9 mouse cellular contexts compared by ENCODE assay signal in the genomic region with DNA sequence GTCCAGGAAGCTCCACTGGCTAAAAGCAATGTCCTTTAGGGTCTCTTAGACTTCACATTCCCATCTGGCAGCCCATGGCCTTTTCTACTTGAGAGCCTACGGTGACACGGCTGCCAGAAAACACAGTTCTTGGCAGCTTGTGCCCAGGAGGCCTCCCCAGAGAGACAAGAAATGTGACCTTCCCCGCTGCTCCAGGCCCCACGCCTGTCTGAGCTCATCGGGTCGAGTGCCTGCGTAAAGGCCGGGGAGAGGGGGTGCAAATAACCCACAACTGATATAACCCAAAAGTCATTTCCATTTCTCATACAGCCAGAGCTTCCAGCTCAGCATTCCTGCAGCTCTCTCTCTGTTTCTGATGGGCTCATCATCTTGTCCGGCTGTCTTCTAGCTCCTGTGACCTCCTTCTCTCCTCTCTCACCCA. TPM values are rescaled to one million over a fixed set of nuclear protein-coding genes. Genes with fewer than 3 reads are reported as not detected.
DNase-seq lines count a peak whose midpoint lies in the region; ATAC-seq and TF ChIP-seq lines count a peak whose summit lies in the region.
"Had no signal": no experiment of that assay in that cellular context is flagged by ENCODE, and none has a peak within 500 bp of the region (broad histone marks: within the 10 kb centered on the region; RNA-seq: fewer than 3 reads in every experiment).

No protein-coding gene starts in this region.

- DNase-seq in heart, adult 11 months: peak; percentile 98
- DNase-seq in NIH3T3 (ENCODE audit: low read depth): peak; percentile 77
- peak; percentile 86 for DNase-seq in gastrocnemius, postnatal 25 days
- DNase-seq in limb, embryonic 14.5 days (ENCODE audit: low spot score): no peak
- no peak for DNase-seq in yolk sac, embryonic 10.5 days (ENCODE audit: low spot score)
- DNase-seq in embryo, embryonic 9.5 days (ENCODE audit: extremely low spot score): no peak

- 0 out of 2 replicates have a peak, but pooled peaks cover 4% of the 10 kb centered on the region for H3K27me3 ChIP-seq in heart, embryonic 12.5 days (replicated peaks)
- H3K27me3 ChIP-seq in limb, embryonic 14.5 days (ENCODE audit: control insufficient read depth, insufficient read depth, low read length): no peaks in the 10 kb centered on the region

- H3K9me3 ChIP-seq in heart, embryonic 12.5 days (replicated peaks): no peaks in the 10 kb centered on the region
- H3K9me3 ChIP-seq in limb, embryonic 14.5 days (ENCODE audit: control insufficient read depth, low read length): no peaks in the 10 kb centered on the region

- peaks cover 39% of the 10 kb centered on the region for H3K4me1 ChIP-seq in heart, embryonic 12.5 days (replicated peaks)
- peaks cover 43% of the 10 kb centered on the region for H3K4me1 ChIP-seq in limb, embryonic 14.5 days (ENCODE audit: control insufficient read depth, insufficient read depth, low read length)

- H3K27ac ChIP-seq in heart, embryonic 12.5 days (ENCODE audit: poor library complexity, severe bottlenecking): no peak overlapping the region
- H3K27ac ChIP-seq in limb, embryonic 14.5 days (replicated peaks; ENCODE audit: low read depth, low read length): 0 out of 2 replicates have a peak overlapping the region, but pooled peaks have one; percentile 19

- no peak for TF ChIP-seq POLR2A in limb, embryonic 14.5 days (IDR thresholded peaks at IDR 0.05; ENCODE audit: borderline replicate concordance, extremely low read depth, insufficient read depth, insufficient read length)

- no peak for ATAC-seq in heart, embryonic 12.5 days (ENCODE audit: insufficient number of reproducible peaks, low FRiP score)
- no peak for ATAC-seq in limb, embryonic 14.5 days (ENCODE audit: low FRiP score, low read depth)
- ATAC-seq in megakaryocyte-erythroid progenitor cell, adult 5-6 weeks (replicated peaks; ENCODE audit: low FRiP score, low TSS enrichment, poor library complexity, severe bottlenecking): no peak

- no peak overlapping the region for H3K4me3 ChIP-seq in heart, embryonic 12.5 days
- H3K4me3 ChIP-seq in limb, embryonic 14.5 days (replicated peaks; ENCODE audit: low read length): no peak overlapping the region

- H3K36me3 ChIP-seq in heart, embryonic 12.5 days: no peaks in the 10 kb centered on the region
- H3K36me3 ChIP-seq in limb, embryonic 14.5 days (ENCODE audit: control insufficient read depth, insufficient read depth, low read length): no peaks in the 10 kb centered on the region

- WGBS in heart, embryonic 12.5 days: 50% methylated on average over 9 of the region's 9 CpGs
- whole genome bisulfite sequencing in limb, embryonic 14.5 days: 36% methylated on average over 9 of the region's 9 CpGs

- H3K4me2 ChIP-seq in heart, embryonic 12.5 days: no peak overlapping the region
- H3K4me2 ChIP-seq in limb, embryonic 14.5 days (replicated peaks; ENCODE audit: low read depth, low read length, severe bottlenecking): no peak overlapping the region

- H3K9ac ChIP-seq in heart, embryonic 12.5 days: no peak overlapping the region; the same call in 1 of the 2 replicates
- H3K9ac ChIP-seq in limb, embryonic 14.5 days (ENCODE audit: low read depth, low read length, severe bottlenecking): no peak overlapping the region

RNA-seq across cellular contexts. Expression of gene Ip6k3, which starts 13.8 kb away (rescaled TPM):
- 0.18 and 0.31 TPM in 2 replicates for polyA plus RNA-seq in heart, embryonic 12.5 days (2016; fragmentation: Nextera tagmentation; extraction: Ambion mirVana)
- 10 to 100 TPM; 73.4 to 94.9 TPM for total RNA-seq in gastrocnemius, postnatal 25 days (2021)
- polyA plus RNA-seq in limb, embryonic 14.5 days (2012; rRNA removed): 0.47 and 0.55 TPM in 2 replicates
- 0.46 and 0.76 TPM in 2 replicates for polyA plus RNA-seq in limb, embryonic 14.5 days (2014; fragmentation: Nextera tagmentation; extraction: Ambion mirVana)
- not detected in 2 replicates for total RNA-seq in megakaryocyte-erythroid progenitor cell, adult 5-6 weeks (2014; fragmentation: Nextera tagmentation)
- total RNA-seq in megakaryocyte-erythroid progenitor cell, adult 5-6 weeks (2017): not detected in 2 replicates
- total RNA-seq: layer of hippocampus, postnatal 10 days had no signal

RNA-seq across cellular contexts. Expression of gene Uqcc2, which starts 20.1 kb away (rescaled TPM):
- 294 and 296 TPM in 2 replicates for polyA plus RNA-seq in heart, embryonic 12.5 days (2016; fragmentation: Nextera tagmentation; extraction: Ambion mirVana)
- total RNA-seq in gastrocnemius, postnatal 25 days (2021): 100 to 1,000 TPM; 356 to 366 TPM
- polyA plus RNA-seq in limb, embryonic 14.5 days (2012; rRNA removed): 233 and 255 TPM in 2 replicates
- 308 and 343 TPM in 2 replicates for polyA plus RNA-seq in limb, embryonic 14.5 days (2014; fragmentation: Nextera tagmentation; extraction: Ambion mirVana)
- 180 and 198 TPM in 2 replicates for total RNA-seq in megakaryocyte-erythroid progenitor cell, adult 5-6 weeks (2014; fragmentation: Nextera tagmentation)
- 177 and 204 TPM in 2 replicates for total RNA-seq in megakaryocyte-erythroid progenitor cell, adult 5-6 weeks (2017)

RNA-seq across cellular contexts. Expression of gene Lemd2, which starts 50.5 kb away (rescaled TPM):
- polyA plus RNA-seq in heart, embryonic 12.5 days (2016; fragmentation: Nextera tagmentation; extraction: Ambion mirVana): 13.7 and 16.8 TPM in 2 replicates
- 10 to 100 TPM; 18.0 to 21.8 TPM for total RNA-seq in gastrocnemius, postnatal 25 days (2021)
- polyA plus RNA-seq in limb, embryonic 14.5 days (2012; rRNA removed): 93.5 and 126 TPM in 2 replicates
- 20.0 and 21.2 TPM in 2 replicates for polyA plus RNA-seq in limb, embryonic 14.5 days (2014; fragmentation: Nextera tagmentation; extraction: Ambion mirVana)
- 26.5 and 33.4 TPM in 2 replicates for total RNA-seq in megakaryocyte-erythroid progenitor cell, adult 5-6 weeks (2014; fragmentation: Nextera tagmentation)
- 15.0 and 31.4 TPM in 2 replicates for total RNA-seq in megakaryocyte-erythroid progenitor cell, adult 5-6 weeks (2017)

Comparison
In these comparisons a context has a peak if more than half of its experiments do, and no peak if none do; other contexts are left out.
1. DNase-seq: peak in heart, adult 11 months (single experiment), NIH3T3 (single experiment) and gastrocnemius, postnatal 25 days (single experiment); none in limb, embryonic 14.5 days (single experiment), yolk sac, embryonic 10.5 days (single experiment) and embryo, embryonic 9.5 days (single experiment).
2. RNA of gene Ip6k3, which starts 13.8 kb away (total RNA-seq): 73.4 to 94.9 TPM in gastrocnemius, postnatal 25 days; not detected in megakaryocyte-erythroid progenitor cell, adult 5-6 weeks; every median in the first group is over 10 times any median in the second.